Mouse (Mus musculus): ENCODE measurements around the gene Tysnd1. TPM values are rescaled to one million over a fixed set of nuclear protein-coding genes. Genes with fewer than 3 reads are reported as not detected.

Gene Tysnd1
- total RNA-seq, 2 experiments from 2014 or later, result 30.8 to 34.4 TPM

- no peak for DNase-seq (ENCODE audit: low spot score in 2 of 2)
Observed at GRCm38 (mm10) chr10:61730171-61730570, 34.9 kb downstream of the Tysnd1 start.

- DNase-seq (ENCODE audit: low spot score in 2 of 2), result no peak
Observed at GRCm38 (mm10) chr10:61734377-61734776, 39.1 kb downstream of the Tysnd1 start.

GRCm38 (mm10) chr10:61736671-61737078, 41.4 kb downstream of the Tysnd1 start:
- peak in 1 of 2 experiments; percentile 27 for DNase-seq (ENCODE audit: low spot score in 2 of 2)

GRCm38 (mm10) chr10:61737537-61737936, 42.2 kb downstream of the Tysnd1 start:
- no peak for DNase-seq (ENCODE audit: low spot score in 2 of 2)

GRCm38 (mm10) chr10:61738126-61738525, 42.8 kb downstream of the Tysnd1 start:
- no peak for DNase-seq (ENCODE audit: low spot score in 2 of 2)

- no peak for DNase-seq (ENCODE audit: low spot score in 2 of 2)
Observed at GRCm38 (mm10) chr10:61741306-61741705, 46.0 kb downstream of the Tysnd1 start.

GRCm38 (mm10) chr10:61741873-61742272, 46.6 kb downstream of the Tysnd1 start:
- DNase-seq (ENCODE audit: low spot score in 2 of 2), result no peak

- no peak for DNase-seq (ENCODE audit: low spot score in 2 of 2)
Observed at GRCm38 (mm10) chr10:61742336-61742735, 47.0 kb downstream of the Tysnd1 start.

- DNase-seq (ENCODE audit: low spot score in 2 of 2), result peak in 1 of 2 experiments; percentile 45
Observed at GRCm38 (mm10) chr10:61745133-61745532, 49.8 kb downstream of the Tysnd1 start.

- no peak for DNase-seq (ENCODE audit: low spot score in 2 of 2)
Observed at GRCm38 (mm10) chr10:61747302-61747701, 52.0 kb downstream of the Tysnd1 start.

- no peak for DNase-seq (ENCODE audit: low spot score in 2 of 2)
Observed at GRCm38 (mm10) chr10:61750014-61750413, 54.7 kb downstream of the Tysnd1 start.

GRCm38 (mm10) chr10:61751534-61752219, 56.4 kb downstream of the Tysnd1 start:
- no peak for DNase-seq (ENCODE audit: low spot score in 2 of 2)

Other genes starting within 250 kb of the Tysnd1 start
- 10 to 100 TPM; 46.3 to 49.2 TPM for gene Eif4ebp2, start 242.9 kb upstream of the Tysnd1 start, total RNA-seq (2021)
- 10 to 100 TPM; 16.2 to 16.7 TPM for gene Lrrc20, start 219.7 kb upstream of the Tysnd1 start, total RNA-seq (2021)
- gene Npffr1, start 100.0 kb upstream of the Tysnd1 start, total RNA-seq (2021), result 1 to 10 TPM; 4.1 to 4.5 TPM
- gene Ppa1, start 47.0 kb upstream of the Tysnd1 start, total RNA-seq (2021), result 100 to 1,000 TPM; 117 to 126 TPM
- gene Sar1a, start 15.2 kb upstream of the Tysnd1 start, total RNA-seq (2021), result 100 to 1,000 TPM; 127 TPM
- 1 to 10 TPM; 6.6 to 8.8 TPM for gene Aifm2, start 19.7 kb downstream of the Tysnd1 start, total RNA-seq (2021)
- 10 to 100 TPM; 36.8 to 37.1 TPM for gene H2afy2, start 88.6 kb downstream of the Tysnd1 start, total RNA-seq (2021)

Data from layer of hippocampus, postnatal 10 days (tissue).